Mouse (Mus musculus) neural tube, embryonic 13.5 days (tissue): Measurements from ENCODE around the gene Gm17359. TPM values are rescaled to one million over a fixed set of nuclear protein-coding genes. Genes with fewer than 3 reads are reported as not detected.
A peak's percentile ranks its signal among the peaks of the same experiment; 100 is the strongest.

Experiments used
- ATAC-seq: fragments of 200-750 bp; cut with Nextera tagmentation; 2 replicates; pipeline ENCODE4 v1.8.0; 2017; ENCODE audit warnings: low read depth, mild to moderate bottlenecking, moderate TSS enrichment, moderate library complexity
- H3K27ac ChIP-seq: fragments of 300-500 bp; sonication (generic); replicated peaks from 2 replicates; pipeline ENCODE4 v1.5.1; 2015; ENCODE audit warnings: moderate library complexity, mild to moderate bottlenecking, inconsistent platforms
- H3K27me3 ChIP-seq: fragments of 300-500 bp; sonication (generic); 2 replicates; pipeline ENCODE4 v1.6.1; 2015; ENCODE audit warnings: mild to moderate bottlenecking, inconsistent platforms
- H3K36me3 ChIP-seq: fragments of 300-500 bp; sonication (generic); 2 replicates; pipeline ENCODE4 v1.6.1; 2015; ENCODE audit warnings: mild to moderate bottlenecking, inconsistent platforms
- H3K4me1 ChIP-seq: fragments of 300-500 bp; sonication (generic); replicated peaks from 2 replicates; pipeline ENCODE4 v1.6.1; 2015; ENCODE audit warnings: inconsistent platforms
- H3K4me2 ChIP-seq: fragments of 300-500 bp; sonication (generic); 2 replicates; pipeline ENCODE4 v1.6.1; 2015; ENCODE audit warnings: inconsistent platforms, mild to moderate bottlenecking, moderate library complexity
- H3K4me3 ChIP-seq: fragments of 300-500 bp; sonication (generic); 2 replicates; pipeline ENCODE4 v1.5.1; 2015; ENCODE audit warnings: mild to moderate bottlenecking, inconsistent platforms
- H3K9ac ChIP-seq: fragments of 300-500 bp; sonication (generic); 2 replicates; pipeline ENCODE4 v1.6.1; 2015; ENCODE audit warnings: moderate library complexity, mild to moderate bottlenecking, inconsistent platforms
- H3K9me3 ChIP-seq: fragments of 300-500 bp; sonication (generic); 2 replicates; pipeline ENCODE4 v1.6.1; 2016; ENCODE audit warnings: inconsistent platforms
- WGBS: fragments of 180-500 bp; shearing (Covaris S2); methylation state at CpG from one replicate; pipeline ENCODE4 v1.1.7; 2015; 5-methylcytosine and 5-hydroxymethylcytosine counted together
- polyA plus RNA-seq: library from polyadenylated mRNA; unstranded; fragments of >200 nt; fragmentation: Nextera tagmentation; extraction: Ambion mirVana; gene quantifications from 2 replicates; pipeline ENCODE4 v1.2.1, GENCODE M21; 2015

Gm17359 gene
- polyA plus RNA-seq, 1 experiment from 2014 or later, result not detected

DNA sequence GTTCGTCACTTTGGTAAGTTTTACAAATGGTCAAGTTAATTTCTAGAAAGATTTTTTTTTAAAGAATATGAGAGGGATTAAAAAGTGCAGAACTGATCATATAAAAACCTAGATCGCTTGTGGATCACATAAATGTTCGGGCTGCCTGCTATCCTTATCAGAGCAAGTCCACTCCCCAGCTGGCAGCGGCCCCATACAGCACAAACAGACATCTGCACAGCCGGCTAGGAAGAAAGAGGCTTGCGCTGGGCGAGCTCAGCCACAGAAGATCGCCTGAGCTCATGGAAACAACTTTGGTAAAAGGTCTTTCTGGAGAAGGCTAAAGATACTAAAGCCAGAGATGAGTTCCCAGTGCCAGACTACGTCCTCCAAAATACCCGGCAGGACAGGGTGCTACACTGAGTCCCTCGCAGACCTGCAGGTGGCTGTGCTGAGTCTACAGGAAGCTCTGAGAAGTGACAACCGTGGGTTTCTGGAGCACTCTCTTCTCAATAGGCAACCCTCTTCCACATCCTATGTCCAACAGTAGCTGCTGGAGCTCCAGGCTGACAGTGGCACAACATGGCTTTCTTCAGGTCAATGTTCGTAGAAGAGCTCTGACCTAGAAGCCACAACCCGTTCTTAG lies 122.3 kb downstream of the Gm17359 start:
- WGBS, result 93% methylated on average over 14 of the region's 14 CpGs
- no peak overlapping the region for H3K27ac ChIP-seq

DNA sequence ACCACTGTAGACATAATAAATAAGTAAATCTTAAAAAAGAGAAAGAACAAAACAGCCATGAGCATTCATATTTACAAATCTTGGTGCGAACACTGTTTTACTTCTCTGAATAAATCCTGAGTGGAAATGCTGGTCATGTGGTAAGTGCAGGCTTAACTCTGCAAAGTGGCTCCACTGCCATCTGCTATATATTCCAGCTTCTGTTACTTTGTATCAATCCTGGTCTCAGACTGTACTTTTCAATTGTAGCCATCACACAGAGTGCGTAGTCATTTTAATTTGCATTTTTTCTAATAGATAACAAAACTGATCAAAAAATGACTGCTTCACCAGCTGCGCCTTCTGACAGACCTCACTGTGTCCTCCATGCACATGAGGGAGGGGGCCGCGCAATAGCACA lies 133.0 kb downstream of the Gm17359 start:
- H3K27ac ChIP-seq, result no peak overlapping the region
- H3K9ac ChIP-seq, result no peak overlapping the region
- H3K4me1 ChIP-seq, result peaks cover 3% of the 10 kb centered on the region
- H3K4me3 ChIP-seq, result no peak overlapping the region
- H3K27me3 ChIP-seq, result no peaks in the 10 kb centered on the region
- H3K36me3 ChIP-seq, result peaks cover 25% of the 10 kb centered on the region
- WGBS, result 95% methylated on average over 5 of the region's 5 CpGs
- ATAC-seq, result no peak
- no peak overlapping the region for H3K4me2 ChIP-seq
- no peaks in the 10 kb centered on the region for H3K9me3 ChIP-seq

More for the DNA sequence above, 122.3 kb downstream of the Gm17359 start:
- ATAC-seq, result no peak
- H3K4me3 ChIP-seq, result no peak overlapping the region
- H3K36me3 ChIP-seq, result peaks cover 56% of the 10 kb centered on the region
- no peak overlapping the region for H3K9ac ChIP-seq
- no peaks in the 10 kb centered on the region for H3K27me3 ChIP-seq
- H3K4me2 ChIP-seq, result no peak overlapping the region
- no peaks in the 10 kb centered on the region for H3K4me1 ChIP-seq
- H3K9me3 ChIP-seq, result no peaks in the 10 kb centered on the region

DNA sequence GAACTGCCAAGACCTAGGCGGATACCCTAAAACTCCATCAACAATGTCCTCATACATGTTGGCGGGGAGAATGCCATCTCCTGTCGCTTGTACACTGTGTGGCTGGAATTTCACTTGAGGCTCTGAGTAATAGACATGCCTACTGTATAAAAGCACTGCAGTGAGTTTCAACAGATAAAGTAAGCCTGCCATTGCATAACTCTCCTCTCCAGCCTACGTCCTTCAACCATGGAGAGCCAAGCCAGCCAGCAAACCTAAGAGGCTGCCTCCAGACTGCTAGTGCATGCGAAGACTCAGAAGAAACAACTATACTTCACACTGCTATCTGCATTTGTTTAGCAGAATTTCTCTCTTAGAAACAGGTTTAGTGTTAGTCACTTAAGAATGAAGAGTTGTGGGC lies 135.9 kb downstream of the Gm17359 start:
- Histone ChIP-seq H3K4me3 (no peak overlapping the region), H3K27me3 (no peaks in the 10 kb centered on the region), H3K4me2 (no peak overlapping the region), H3K9me3 (no peaks in the 10 kb centered on the region), H3K9ac (no peak overlapping the region), H3K27ac (no peak overlapping the region), H3K4me1 (peaks cover 18% of the 10 kb centered on the region), H3K36me3 (peaks cover 17% of the 10 kb centered on the region)
- WGBS, result 93% methylated on average over 5 of the region's 5 CpGs
- no peak for ATAC-seq

DNA sequence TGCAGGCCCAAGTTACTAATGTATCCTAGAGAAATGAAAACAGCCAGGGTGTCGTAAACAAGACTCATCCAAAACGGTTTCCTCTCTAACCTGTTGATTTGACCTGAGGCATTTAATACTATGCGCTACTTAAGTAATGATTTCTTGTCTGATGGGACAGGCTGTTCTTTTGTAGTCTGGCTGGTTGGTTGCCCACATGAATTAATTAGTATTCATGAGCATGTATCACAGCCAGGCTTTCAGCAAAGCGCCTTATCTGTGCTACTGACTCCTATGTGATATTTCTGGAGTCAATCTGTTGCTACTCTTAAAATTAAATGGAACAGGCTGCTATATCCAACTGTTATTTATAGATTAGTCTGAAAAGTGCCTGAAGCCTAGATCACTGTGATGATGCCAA lies 138.4 kb downstream of the Gm17359 start:
- H3K9ac ChIP-seq, result no peak overlapping the region
- peaks cover 26% of the 10 kb centered on the region for H3K4me1 ChIP-seq
- no peaks in the 10 kb centered on the region for H3K9me3 ChIP-seq
- no peak overlapping the region for H3K27ac ChIP-seq
- H3K36me3 ChIP-seq, result peaks cover 30% of the 10 kb centered on the region
- no peak overlapping the region for H3K4me3 ChIP-seq
- ATAC-seq, result peak; percentile 68
- 27% methylated on average over 4 of the region's 4 CpGs for WGBS
- no peaks in the 10 kb centered on the region for H3K27me3 ChIP-seq
- no peak overlapping the region for H3K4me2 ChIP-seq

DNA sequence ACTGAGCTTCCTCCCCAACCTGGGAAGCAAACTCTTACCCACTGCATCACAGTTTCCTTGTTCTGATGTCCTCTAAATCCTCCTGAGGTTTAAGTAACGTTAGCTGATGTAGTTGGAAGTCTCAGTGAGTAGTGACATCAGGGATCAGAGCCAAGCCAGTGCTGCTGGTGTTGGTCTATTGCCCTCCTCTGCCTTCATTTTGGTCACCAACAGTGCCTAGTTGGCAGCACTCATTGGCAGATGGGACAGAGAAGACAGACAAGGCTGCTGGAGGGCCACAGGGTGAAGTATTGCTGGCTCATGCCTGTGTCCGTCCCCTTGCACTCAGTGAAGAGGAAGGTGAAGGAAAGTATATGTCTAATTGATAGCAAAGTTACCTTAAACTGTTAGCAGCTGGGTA lies 139.5 kb downstream of the Gm17359 start:
- 86% methylated on average over 2 of the region's 2 CpGs for WGBS
- no peak for ATAC-seq
- peaks cover 26% of the 10 kb centered on the region for H3K4me1 ChIP-seq
- H3K9me3 ChIP-seq, result no peaks in the 10 kb centered on the region
- no peak overlapping the region for H3K9ac ChIP-seq
- no peak overlapping the region for H3K27ac ChIP-seq
- H3K4me2 ChIP-seq, result no peak overlapping the region
- no peaks in the 10 kb centered on the region for H3K27me3 ChIP-seq
- H3K4me3 ChIP-seq, result no peak overlapping the region
- peaks cover 40% of the 10 kb centered on the region for H3K36me3 ChIP-seq

DNA sequence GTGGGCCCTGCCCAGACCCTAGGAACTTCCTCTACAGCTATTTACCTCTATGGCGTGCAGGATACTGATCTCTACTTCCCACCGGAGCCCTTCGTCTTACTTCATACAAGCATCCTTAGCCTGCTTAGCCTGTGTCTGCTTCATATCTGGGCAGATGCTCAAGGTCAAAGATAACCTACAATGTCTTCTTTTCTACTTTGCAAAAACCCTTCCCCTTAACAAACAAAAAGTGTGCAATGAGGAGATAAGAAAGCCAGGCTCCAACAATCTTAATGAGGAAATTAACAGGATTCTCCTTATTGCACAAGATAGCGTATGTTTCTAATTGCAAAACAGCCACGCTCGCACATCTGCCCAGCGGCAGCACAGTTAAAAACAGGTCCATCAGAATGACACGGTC lies 141.9 kb downstream of the Gm17359 start:
- WGBS, result 84% methylated on average over 8 of the region's 8 CpGs
- no peak for ATAC-seq
- Histone ChIP-seq H3K36me3 (peaks cover 50% of the 10 kb centered on the region), H3K4me2 (no peak overlapping the region), H3K4me3 (no peak overlapping the region), H3K27ac (no peak overlapping the region), H3K9me3 (0 out of 2 replicates have a peak, but pooled peaks cover 3% of the 10 kb centered on the region), H3K9ac (no peak overlapping the region), H3K27me3 (no peaks in the 10 kb centered on the region), H3K4me1 (peaks cover 26% of the 10 kb centered on the region)

DNA sequence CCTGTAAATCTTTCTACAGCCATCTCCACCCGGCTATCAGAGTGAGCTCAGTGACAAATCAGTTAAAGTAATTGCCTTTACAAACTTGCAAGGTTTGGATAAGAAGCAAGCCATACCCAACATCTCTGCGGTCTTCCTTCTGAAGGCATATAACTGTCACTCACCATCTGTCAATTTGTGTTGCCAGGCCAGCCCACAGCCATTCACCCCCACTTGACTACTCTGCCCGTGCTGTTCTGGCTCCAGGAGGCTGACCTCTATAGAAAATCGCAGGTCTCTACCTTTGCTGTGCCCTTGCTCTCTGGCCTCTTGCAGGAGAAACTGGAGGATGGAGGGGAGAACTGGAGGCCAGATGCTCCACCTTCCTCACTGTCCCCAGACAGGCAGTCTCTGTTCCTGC lies 142.4 kb downstream of the Gm17359 start:
- peaks cover 26% of the 10 kb centered on the region for H3K4me1 ChIP-seq
- H3K9ac ChIP-seq, result no peak overlapping the region
- H3K27ac ChIP-seq, result peak overlapping the region; percentile 23; the same call in 1 of the 2 replicates
- 69% methylated on average over 4 of the region's 4 CpGs for WGBS
- no peak overlapping the region for H3K4me3 ChIP-seq
- ATAC-seq, result no peak
- H3K36me3 ChIP-seq, result peaks cover 55% of the 10 kb centered on the region
- no peak overlapping the region for H3K4me2 ChIP-seq
- H3K9me3 ChIP-seq, result 0 out of 2 replicates have a peak, but pooled peaks cover 8% of the 10 kb centered on the region
- no peaks in the 10 kb centered on the region for H3K27me3 ChIP-seq

DNA sequence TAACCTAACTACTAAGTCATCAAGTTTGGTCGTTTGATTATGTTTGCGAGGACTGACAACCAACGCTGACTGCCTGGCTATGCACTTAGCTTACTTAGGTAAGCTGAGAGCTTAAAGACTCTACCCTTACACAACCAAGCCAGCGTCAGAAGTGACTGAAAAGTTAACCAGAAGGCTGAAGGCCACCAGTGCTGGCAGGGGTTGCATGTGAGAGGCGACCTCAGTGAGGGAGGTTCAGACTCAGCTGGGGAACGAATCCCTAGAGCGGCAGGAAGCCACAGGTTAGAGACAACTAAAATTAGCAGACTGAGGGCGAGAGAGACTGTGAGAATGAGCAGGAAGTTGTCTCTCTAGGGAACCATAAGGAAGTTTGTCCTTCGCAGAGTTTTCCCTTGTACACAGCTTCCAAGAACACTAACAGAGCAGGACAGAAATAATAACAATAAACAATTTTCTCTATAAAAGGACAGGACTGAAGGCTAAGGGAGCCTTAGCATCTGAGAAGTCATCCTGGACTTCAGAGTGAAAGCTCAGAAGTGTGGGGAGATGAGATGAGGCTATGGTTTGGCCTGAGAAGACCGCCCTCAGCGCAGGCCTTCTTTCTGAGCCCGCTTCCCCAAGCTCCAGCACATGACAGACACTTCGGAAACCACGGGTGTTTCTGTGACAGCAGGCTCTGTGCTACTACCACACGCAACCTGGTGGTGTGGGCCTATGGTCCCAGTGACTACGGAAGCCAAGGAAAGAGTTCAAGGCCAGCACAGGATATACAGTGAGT lies 148.0 kb downstream of the Gm17359 start:
- ATAC-seq, result no peak
- H3K36me3 ChIP-seq, result peaks cover 85% of the 10 kb centered on the region

DNA sequence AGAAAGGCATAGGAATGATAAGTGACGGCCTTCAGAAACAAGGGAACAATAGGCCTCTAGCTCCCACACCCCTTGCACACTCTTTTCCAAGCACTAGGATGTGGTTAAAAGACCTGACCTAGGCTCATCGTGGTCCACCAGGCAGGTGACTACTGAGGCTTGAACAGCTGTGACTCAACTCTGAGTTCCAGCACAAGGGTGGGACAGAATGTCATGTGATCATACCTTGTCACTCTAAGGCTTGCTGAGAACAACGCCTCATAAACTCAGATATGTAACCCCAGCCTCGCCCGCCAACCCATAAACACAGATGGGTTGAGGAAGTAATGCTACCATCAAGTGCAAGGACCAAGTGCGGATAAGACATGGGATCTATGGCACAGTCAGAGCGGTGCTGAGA lies 151.6 kb downstream of the Gm17359 start:
- Histone ChIP-seq H3K27me3 (no peaks in the 10 kb centered on the region), H3K4me1 (no peaks in the 10 kb centered on the region), H3K9me3 (0 out of 2 replicates have a peak, but pooled peaks cover 9% of the 10 kb centered on the region), H3K4me2 (no peak overlapping the region), H3K27ac (no peak overlapping the region), H3K9ac (no peak overlapping the region), H3K36me3 (peaks cover 76% of the 10 kb centered on the region), H3K4me3 (no peak overlapping the region)
- WGBS, result 96% methylated on average over 7 of the region's 7 CpGs
- no peak for ATAC-seq

More for the DNA sequence above, 148.0 kb downstream of the Gm17359 start:
- Histone ChIP-seq H3K9ac (no peak overlapping the region), H3K9me3 (0 out of 2 replicates have a peak, but pooled peaks cover 9% of the 10 kb centered on the region), H3K27ac (no peak overlapping the region), H3K4me1 (no peaks in the 10 kb centered on the region), H3K4me2 (no peak overlapping the region), H3K27me3 (no peaks in the 10 kb centered on the region), H3K4me3 (no peak overlapping the region)
- 91% methylated on average over 16 of the region's 16 CpGs for WGBS

DNA sequence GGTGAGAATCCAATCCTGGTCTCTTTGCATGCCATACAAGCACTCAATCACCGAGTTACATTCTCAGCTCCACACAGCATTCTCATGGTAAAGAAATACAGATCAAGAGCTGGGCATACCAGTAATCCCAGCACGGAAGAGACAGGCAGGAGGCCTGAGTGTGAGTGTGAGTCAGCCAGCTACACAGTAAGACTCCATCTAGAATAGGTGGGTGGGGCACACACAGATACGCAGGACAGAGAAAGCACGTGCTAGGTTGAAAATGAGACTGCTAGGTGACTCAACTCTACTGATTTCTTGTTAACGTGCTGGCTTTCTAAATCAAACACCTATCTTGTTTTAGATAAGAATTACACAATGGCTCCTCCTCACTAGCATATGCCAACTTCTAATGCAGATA lies 153.6 kb downstream of the Gm17359 start:
- ATAC-seq, result no peak
- Histone ChIP-seq H3K27me3 (no peaks in the 10 kb centered on the region), H3K9me3 (no peaks in the 10 kb centered on the region), H3K4me3 (no peak overlapping the region), H3K4me2 (no peak overlapping the region), H3K4me1 (no peaks in the 10 kb centered on the region), H3K9ac (no peak overlapping the region), H3K36me3 (peaks cover 66% of the 10 kb centered on the region), H3K27ac (no peak overlapping the region)
- 94% methylated on average over 5 of the region's 5 CpGs for WGBS

DNA sequence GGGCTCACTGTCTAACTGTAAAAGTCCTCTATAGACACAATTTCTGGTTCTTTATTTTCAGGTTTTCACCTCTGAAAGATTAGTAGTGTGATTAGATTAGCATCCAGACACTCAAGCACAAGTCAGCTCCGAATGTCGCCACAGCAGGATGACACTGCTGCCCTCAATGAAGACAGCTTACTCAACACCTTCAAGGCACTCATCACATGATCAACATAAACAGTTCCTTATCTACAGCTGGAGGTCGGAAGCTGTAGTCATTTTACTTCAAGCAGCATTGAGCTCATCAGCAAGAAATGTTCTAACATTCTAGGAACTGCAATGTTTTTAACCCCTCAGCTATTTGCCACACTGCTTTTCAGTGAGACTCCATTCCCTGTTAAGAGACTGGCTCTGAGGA lies 155.2 kb downstream of the Gm17359 start:
- Histone ChIP-seq H3K4me2 (no peak overlapping the region), H3K27ac (no peak overlapping the region)

DNA sequence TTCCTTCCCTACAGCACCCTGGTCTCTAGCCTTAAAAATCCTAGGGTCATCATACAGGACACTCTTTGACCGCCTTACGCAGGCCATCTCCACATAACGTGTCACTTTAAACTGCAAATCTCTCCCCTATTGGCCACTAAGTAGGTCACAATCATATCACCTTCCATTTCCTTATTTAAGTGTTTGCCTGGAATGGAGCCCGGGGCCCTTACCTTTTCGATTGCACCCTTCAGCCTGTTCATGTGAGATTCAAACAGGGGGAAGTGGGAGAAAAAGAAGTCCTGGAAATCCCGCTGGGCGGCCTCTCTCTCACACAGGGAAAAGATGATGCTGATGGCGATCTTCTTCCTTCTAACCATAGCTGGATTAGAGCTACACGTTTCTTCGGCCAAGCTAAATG lies 156.6 kb downstream of the Gm17359 start:
- no peak overlapping the region for H3K4me3 ChIP-seq
- H3K9me3 ChIP-seq, result no peaks in the 10 kb centered on the region
- no peak for ATAC-seq
- H3K4me1 ChIP-seq, result no peaks in the 10 kb centered on the region
- no peak overlapping the region for H3K27ac ChIP-seq
- H3K27me3 ChIP-seq, result no peaks in the 10 kb centered on the region
- H3K36me3 ChIP-seq, result peaks cover 43% of the 10 kb centered on the region
- no peak overlapping the region for H3K4me2 ChIP-seq
- 96% methylated on average over 10 of the region's 10 CpGs for WGBS
- H3K9ac ChIP-seq, result no peak overlapping the region

More for the DNA sequence above, 155.2 kb downstream of the Gm17359 start:
- ATAC-seq, result no peak
- Histone ChIP-seq H3K9ac (no peak overlapping the region), H3K36me3 (peaks cover 52% of the 10 kb centered on the region), H3K27me3 (no peaks in the 10 kb centered on the region), H3K4me1 (no peaks in the 10 kb centered on the region), H3K4me3 (no peak overlapping the region), H3K9me3 (no peaks in the 10 kb centered on the region)
- 90% methylated on average over 3 of the region's 3 CpGs for WGBS
